Mouse (Mus musculus) lung, embryonic 16.5 days (tissue): ENCODE data around the gene Vwa8. TPM values are rescaled to one million over a fixed set of nuclear protein-coding genes. Genes with fewer than 3 reads are reported as not detected.

Source experiments
- ATAC-seq: fragments of 200-750 bp; cut with Nextera tagmentation; 2 replicates; pipeline ENCODE4 v1.8.0; 2017; ENCODE audit warnings: low read depth, mild to moderate bottlenecking, moderate library complexity
- H3K27ac ChIP-seq: fragments of 300-500 bp; sonication (generic); 2 replicates; pipeline ENCODE4 v1.5.1; 2014; ENCODE audit warnings: mild to moderate bottlenecking, control low read depth, low read length
- H3K27me3 ChIP-seq: fragments of 300-500 bp; sonication (generic); 2 replicates; pipeline ENCODE4 v1.6.1; 2014; ENCODE audit warnings: low read depth, low read length, mixed read lengths; ENCODE audit not compliant: control insufficient read depth, insufficient read depth
- H3K36me3 ChIP-seq: fragments of 300-500 bp; sonication (generic); 2 replicates; pipeline ENCODE4 v1.6.1; 2014; ENCODE audit warnings: low read length; ENCODE audit not compliant: control insufficient read depth, insufficient read depth
- H3K4me1 ChIP-seq: fragments of 300-500 bp; sonication (generic); replicated peaks from 2 replicates; pipeline ENCODE4 v1.6.1; 2014; ENCODE audit warnings: low read length, mixed read lengths; ENCODE audit not compliant: control insufficient read depth, insufficient read depth
- H3K4me2 ChIP-seq: fragments of 300-500 bp; sonication (generic); 2 replicates; pipeline ENCODE4 v1.6.1; 2014; ENCODE audit warnings: low read depth, low read length, control low read depth
- H3K4me3 ChIP-seq: fragments of 300-500 bp; sonication (generic); 2 replicates; pipeline ENCODE4 v1.5.1; 2014; ENCODE audit warnings: mild to moderate bottlenecking, low read length, control low read depth
- H3K9ac ChIP-seq: fragments of 300-500 bp; sonication (generic); 2 replicates; pipeline ENCODE4 v1.6.1; 2014; ENCODE audit warnings: low read length, control low read depth
- H3K9me3 ChIP-seq: fragments of 300-500 bp; sonication (generic); 2 replicates; pipeline ENCODE4 v1.6.1; 2016; ENCODE audit warnings: low read length; ENCODE audit not compliant: control insufficient read depth
- WGBS: fragments of 180-500 bp; shearing (Covaris S2); extraction: QIAGEN DNeasy Blood & Tissue Kit; methylation state at CpG from one replicate; pipeline ENCODE4 v1.1.7; 2014; 5-methylcytosine and 5-hydroxymethylcytosine counted together
- polyA plus RNA-seq: library from polyadenylated mRNA; unstranded; fragments of >200 nt; fragmentation: Nextera tagmentation; extraction: Ambion mirVana; gene quantifications from 2 replicates; pipeline ENCODE4 v1.2.1, GENCODE M21; 2015

Gene Vwa8
- polyA plus RNA-seq, 1 experiment from 2014 or later = 10.3 TPM

- Histone ChIP-seq H3K4me2 (no peak overlapping the region), H3K9ac (no peak overlapping the region), H3K27me3 (no peaks in the 10 kb centered on the region), H3K27ac (no peak overlapping the region), H3K4me1 (no peaks in the 10 kb centered on the region), H3K36me3 (no peaks in the 10 kb centered on the region), H3K9me3 (peaks cover 2% of the 10 kb centered on the region; the same call in 1 of the 2 replicates), H3K4me3 (no peak overlapping the region)
- 52% methylated on average over 5 of the region's 5 CpGs for WGBS
- ATAC-seq = no peak
These were observed 386.3 kb downstream of the Vwa8 start for GRCm38 (mm10) chr14:79235157-79235556.

- Histone ChIP-seq H3K4me3 (no peak overlapping the region), H3K4me2 (no peak overlapping the region), H3K9ac (no peak overlapping the region), H3K4me1 (no peaks in the 10 kb centered on the region), H3K9me3 (peaks cover 5% of the 10 kb centered on the region; the same call in 1 of the 2 replicates), H3K27me3 (no peaks in the 10 kb centered on the region), H3K36me3 (no peaks in the 10 kb centered on the region), H3K27ac (no peak overlapping the region)
- 59% methylated on average over 6 of the region's 6 CpGs for WGBS
- ATAC-seq = no peak
These were observed 387.4 kb downstream of the Vwa8 start for GRCm38 (mm10) chr14:79236261-79236660.

- Histone ChIP-seq H3K4me3 (no peak overlapping the region), H3K4me2 (no peak overlapping the region), H3K27ac (no peak overlapping the region), H3K9me3 (peaks cover 5% of the 10 kb centered on the region; the same call in 1 of the 2 replicates), H3K27me3 (no peaks in the 10 kb centered on the region), H3K9ac (no peak overlapping the region), H3K36me3 (no peaks in the 10 kb centered on the region), H3K4me1 (no peaks in the 10 kb centered on the region)
- no peak for ATAC-seq
- WGBS = 65% methylated on average over 12 of the region's 12 CpGs
These were observed 390.6 kb downstream of the Vwa8 start for GRCm38 (mm10) chr14:79239402-79239801.

GRCm38 (mm10) chr14:79241057-79241570, 392.3 kb downstream of the Vwa8 start:
- peaks cover 5% of the 10 kb centered on the region; the same call in 1 of the 2 replicates for H3K9me3 ChIP-seq
- no peaks in the 10 kb centered on the region for H3K4me1 ChIP-seq
- H3K9ac ChIP-seq = no peak overlapping the region
- H3K36me3 ChIP-seq = no peaks in the 10 kb centered on the region
- 44% methylated on average over 4 of the region's 4 CpGs for WGBS
- no peaks in the 10 kb centered on the region for H3K27me3 ChIP-seq
- H3K4me3 ChIP-seq = no peak overlapping the region
- ATAC-seq = no peak
- H3K27ac ChIP-seq = no peak overlapping the region
- H3K4me2 ChIP-seq = no peak overlapping the region

GRCm38 (mm10) chr14:79241656-79242385, 393.0 kb downstream of the Vwa8 start:
- no peak overlapping the region for H3K27ac ChIP-seq
- no peak for ATAC-seq
- H3K4me3 ChIP-seq = no peak overlapping the region
- H3K27me3 ChIP-seq = no peaks in the 10 kb centered on the region
- no peaks in the 10 kb centered on the region for H3K4me1 ChIP-seq
- 59% methylated on average over 6 of the region's 6 CpGs for WGBS
- H3K9me3 ChIP-seq = peaks cover 5% of the 10 kb centered on the region; the same call in 1 of the 2 replicates
- H3K9ac ChIP-seq = no peak overlapping the region
- no peaks in the 10 kb centered on the region for H3K36me3 ChIP-seq
- H3K4me2 ChIP-seq = no peak overlapping the region

GRCm38 (mm10) chr14:79242386-79242720, 393.5 kb downstream of the Vwa8 start:
- H3K4me1 ChIP-seq = no peaks in the 10 kb centered on the region
- no peaks in the 10 kb centered on the region for H3K36me3 ChIP-seq
- H3K4me3 ChIP-seq = no peak overlapping the region
- H3K27me3 ChIP-seq = no peaks in the 10 kb centered on the region
- H3K9ac ChIP-seq = no peak overlapping the region
- H3K9me3 ChIP-seq = peaks cover 5% of the 10 kb centered on the region; the same call in 1 of the 2 replicates
- H3K27ac ChIP-seq = no peak overlapping the region
- no peak overlapping the region for H3K4me2 ChIP-seq
- ATAC-seq = no peak

GRCm38 (mm10) chr14:79243038-79243883, 394.4 kb downstream of the Vwa8 start:
- Histone ChIP-seq H3K4me3 (no peak overlapping the region), H3K9me3 (peaks cover 5% of the 10 kb centered on the region; the same call in 1 of the 2 replicates), H3K9ac (no peak overlapping the region), H3K4me1 (no peaks in the 10 kb centered on the region), H3K27me3 (no peaks in the 10 kb centered on the region), H3K27ac (no peak overlapping the region), H3K36me3 (no peaks in the 10 kb centered on the region), H3K4me2 (no peak overlapping the region)
- WGBS = 78% methylated on average over 12 of the region's 12 CpGs
- ATAC-seq = no peak

GRCm38 (mm10) chr14:79244571-79244970, 395.7 kb downstream of the Vwa8 start:
- Histone ChIP-seq H3K9ac (no peak overlapping the region), H3K4me3 (no peak overlapping the region), H3K27me3 (no peaks in the 10 kb centered on the region), H3K9me3 (peaks cover 5% of the 10 kb centered on the region; the same call in 1 of the 2 replicates), H3K27ac (no peak overlapping the region), H3K4me2 (no peak overlapping the region), H3K36me3 (no peaks in the 10 kb centered on the region), H3K4me1 (0 out of 2 replicates have a peak, but pooled peaks cover 4% of the 10 kb centered on the region)
- no peak for ATAC-seq
- WGBS = 64% methylated on average over 3 of the region's 3 CpGs

- no peaks in the 10 kb centered on the region for H3K36me3 ChIP-seq
- H3K4me3 ChIP-seq = no peak overlapping the region
- ATAC-seq = no peak
- H3K4me1 ChIP-seq = 0 out of 2 replicates have a peak, but pooled peaks cover 4% of the 10 kb centered on the region
- WGBS = 59% methylated on average over 5 of the region's 5 CpGs
- H3K4me2 ChIP-seq = no peak overlapping the region
- no peaks in the 10 kb centered on the region for H3K9me3 ChIP-seq
- no peak overlapping the region for H3K27ac ChIP-seq
- H3K9ac ChIP-seq = no peak overlapping the region
- no peaks in the 10 kb centered on the region for H3K27me3 ChIP-seq
These were observed 403.0 kb downstream of the Vwa8 start for GRCm38 (mm10) chr14:79251727-79252285.
